Mouse (Mus musculus) heart, postnatal 0 days (tissue): ENCODE data around the gene Zfand3. TPM values are rescaled to one million over a fixed set of nuclear protein-coding genes. Genes with fewer than 3 reads are reported as not detected.

Experiments
- ATAC-seq: fragments of 200-750 bp; cut with Nextera tagmentation; 2 replicates; pipeline ENCODE4 v1.8.0; 2017; ENCODE audit warnings: low read depth, moderate number of reproducible peaks, moderate library complexity; ENCODE audit not compliant: insufficient read depth
- DNase-seq: peaks from one replicate; pipeline ENCODE4 v3.0.0-alpha.2; 2016; ENCODE audit warnings: low spot score
- H3K27ac ChIP-seq: fragments of 300-500 bp; sonication (generic); 2 replicates; pipeline ENCODE4 v1.5.1; 2014; ENCODE audit warnings: low read depth, mild to moderate bottlenecking
- H3K27me3 ChIP-seq: fragments of 300-500 bp; sonication (generic); 2 replicates; pipeline ENCODE4 v1.6.1; 2014; ENCODE audit warnings: low read length, mixed read lengths; ENCODE audit not compliant: control insufficient read depth, insufficient read depth
- H3K36me3 ChIP-seq: fragments of 300-500 bp; sonication (generic); replicated peaks from 2 replicates; pipeline ENCODE4 v1.6.1; 2014; ENCODE audit warnings: low read length, mixed read lengths; ENCODE audit not compliant: control insufficient read depth, insufficient read depth
- H3K4me1 ChIP-seq: fragments of 300-500 bp; sonication (generic); 2 replicates; pipeline ENCODE4 v1.6.1; 2014; ENCODE audit warnings: antibody characterized with exemption; ENCODE audit not compliant: control insufficient read depth, insufficient read depth
- H3K4me2 ChIP-seq: fragments of 300-500 bp; sonication (generic); 2 replicates; pipeline ENCODE4 v1.6.1; 2014; ENCODE audit warnings: low read depth, mild to moderate bottlenecking, low read length, moderate library complexity
- H3K4me3 ChIP-seq: fragments of 300-500 bp; sonication (generic); 2 replicates; pipeline ENCODE4 v1.5.1; 2014; ENCODE audit warnings: low read depth, low read length
- H3K9ac ChIP-seq: fragments of 300-500 bp; sonication (generic); replicated peaks from 2 replicates; pipeline ENCODE4 v1.6.1; 2014; ENCODE audit warnings: low read depth, low read length, mixed read lengths
- H3K9me3 ChIP-seq: fragments of 300-500 bp; sonication (generic); replicated peaks from 2 replicates; pipeline ENCODE4 v1.6.1; 2016; ENCODE audit warnings: low read length; ENCODE audit not compliant: control insufficient read depth
- CTCF ChIP-seq: IDR thresholded peaks from 2 replicates; pipeline ENCODE4 v1.5.1; 2016; ENCODE audit warnings: antibody characterized with exemption, control low read depth, low read depth
- EP300 ChIP-seq: IDR thresholded peaks from 2 replicates; pipeline ENCODE4 v1.6.1; 2016; ENCODE audit warnings: antibody characterized with exemption, low read depth
- WGBS: fragments of 180-500 bp; shearing (Covaris S2); extraction: QIAGEN DNeasy Blood & Tissue Kit; methylation state at CpG from one replicate; pipeline ENCODE4 v1.1.7; 2014; 5-methylcytosine and 5-hydroxymethylcytosine counted together
- polyA plus RNA-seq: library from polyadenylated mRNA; unstranded; fragments of >200 nt; fragmentation: Nextera tagmentation; extraction: Ambion mirVana; gene quantifications from 2 replicates; pipeline ENCODE4 v1.2.1, GENCODE M21; 2015
- total RNA-seq: library from RNA; depleted of rRNA; stranded (reverse); fragments of >200 nt; gene quantifications from 2 replicates; pipeline ENCODE4 v1.2.3, GENCODE M21; 2014; ENCODE audit warnings: low replicate concordance

Zfand3 gene
- total and polyA plus RNA-seq, 2 experiments from 2014 or later, result 49.0 to 131 TPM

- H3K9ac ChIP-seq, result peak overlapping the region; percentile 21
- no peak overlapping the region for H3K4me3 ChIP-seq
- H3K27ac ChIP-seq, result peak overlapping the region; percentile 83
- peaks cover 45% of the 10 kb centered on the region for H3K4me1 ChIP-seq
- no peak for TF ChIP-seq CTCF
- TF ChIP-seq EP300, result no peak
- WGBS, result 22% methylated on average over 20 of the region's 20 CpGs
- H3K36me3 ChIP-seq, result peaks cover 7% of the 10 kb centered on the region; the same call in 1 of the 2 replicates
- H3K9me3 ChIP-seq, result no peaks in the 10 kb centered on the region
- DNase-seq, result peak; percentile 83
- H3K27me3 ChIP-seq, result no peaks in the 10 kb centered on the region
- peak; percentile 79 for ATAC-seq
- peak overlapping the region; percentile 39 for H3K4me2 ChIP-seq
Measured at GRCm38 (mm10) chr17:30188031-30188981, 183.8 kb downstream of the Zfand3 start.

DNA sequence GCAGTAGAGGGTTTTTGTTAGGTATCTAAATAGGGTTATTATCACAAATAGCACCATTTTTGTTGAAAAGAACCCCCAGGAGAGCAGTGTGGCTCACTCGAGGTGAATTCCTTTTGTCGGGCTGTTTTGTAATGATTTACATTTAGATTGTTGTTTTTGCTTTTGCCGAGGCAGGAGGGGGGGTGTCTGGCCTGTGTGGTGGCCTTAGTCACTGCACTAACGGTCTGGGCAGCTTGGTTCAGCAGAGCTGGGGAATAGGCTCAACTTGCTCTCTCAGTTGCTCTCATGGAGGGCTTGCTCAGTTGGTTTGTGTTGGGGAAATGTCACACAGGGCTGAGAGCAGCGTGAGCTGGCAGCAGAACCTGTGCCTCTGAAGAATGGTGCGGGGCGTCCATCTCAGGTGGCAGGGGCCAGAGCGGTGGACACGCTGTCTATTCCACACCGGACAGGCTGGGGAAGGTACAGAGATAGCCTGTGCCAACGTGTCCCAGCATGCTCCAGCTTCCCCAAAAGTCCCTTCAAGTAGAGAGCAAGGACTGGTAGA, 186.6 kb downstream of the Zfand3 start:
- 72% methylated on average over 11 of the region's 11 CpGs for WGBS
- no peak overlapping the region for H3K4me3 ChIP-seq
- H3K36me3 ChIP-seq, result peaks cover 7% of the 10 kb centered on the region; the same call in 1 of the 2 replicates
- no peak for DNase-seq
- TF ChIP-seq EP300 (no peak), CTCF (no peak)
- no peak overlapping the region for H3K4me2 ChIP-seq
- no peaks in the 10 kb centered on the region for H3K27me3 ChIP-seq
- H3K9me3 ChIP-seq, result no peaks in the 10 kb centered on the region
- ATAC-seq, result no peak
- no peak overlapping the region for H3K27ac ChIP-seq
- H3K9ac ChIP-seq, result no peak overlapping the region
- peaks cover 57% of the 10 kb centered on the region for H3K4me1 ChIP-seq

- no peak overlapping the region for H3K9ac ChIP-seq
- no peaks in the 10 kb centered on the region for H3K27me3 ChIP-seq
- H3K9me3 ChIP-seq, result no peaks in the 10 kb centered on the region
- H3K27ac ChIP-seq, result no peak overlapping the region
- DNase-seq (no peak), ATAC-seq (no peak)
- TF ChIP-seq EP300 (no peak), CTCF (no peak)
- H3K4me2 ChIP-seq, result no peak overlapping the region
- H3K4me1 ChIP-seq, result peaks cover 63% of the 10 kb centered on the region
- no peak overlapping the region for H3K4me3 ChIP-seq
- 77% methylated on average over 26 of the region's 26 CpGs for WGBS
- peaks cover 7% of the 10 kb centered on the region; the same call in 1 of the 2 replicates for H3K36me3 ChIP-seq
Measured at GRCm38 (mm10) chr17:30192416-30193005, 188.0 kb downstream of the Zfand3 start.

- Histone ChIP-seq H3K27me3 (no peaks in the 10 kb centered on the region), H3K4me1 (peaks cover 64% of the 10 kb centered on the region), H3K36me3 (peaks cover 7% of the 10 kb centered on the region; the same call in 1 of the 2 replicates), H3K4me2 (no peak overlapping the region), H3K9ac (no peak overlapping the region), H3K9me3 (no peaks in the 10 kb centered on the region), H3K4me3 (no peak overlapping the region), H3K27ac (no peak overlapping the region)
- TF ChIP-seq CTCF (no peak), EP300 (no peak)
- ATAC-seq (no peak), DNase-seq (no peak)
- 41% methylated on average over 2 of the region's 2 CpGs for WGBS
Measured at GRCm38 (mm10) chr17:30193615-30194014, 189.1 kb downstream of the Zfand3 start.

GRCm38 (mm10) chr17:30194091-30194490, 189.6 kb downstream of the Zfand3 start:
- WGBS, result 39% methylated on average over 3 of the region's 3 CpGs
- no peak overlapping the region for H3K9ac ChIP-seq
- H3K27me3 ChIP-seq, result no peaks in the 10 kb centered on the region
- H3K4me2 ChIP-seq, result no peak overlapping the region
- TF ChIP-seq CTCF (no peak), EP300 (no peak)
- ATAC-seq (no peak), DNase-seq (no peak)
- no peak overlapping the region for H3K27ac ChIP-seq
- H3K9me3 ChIP-seq, result no peaks in the 10 kb centered on the region
- H3K4me3 ChIP-seq, result no peak overlapping the region
- peaks cover 7% of the 10 kb centered on the region; the same call in 1 of the 2 replicates for H3K36me3 ChIP-seq
- peaks cover 68% of the 10 kb centered on the region for H3K4me1 ChIP-seq
